In the genomic region with DNA sequence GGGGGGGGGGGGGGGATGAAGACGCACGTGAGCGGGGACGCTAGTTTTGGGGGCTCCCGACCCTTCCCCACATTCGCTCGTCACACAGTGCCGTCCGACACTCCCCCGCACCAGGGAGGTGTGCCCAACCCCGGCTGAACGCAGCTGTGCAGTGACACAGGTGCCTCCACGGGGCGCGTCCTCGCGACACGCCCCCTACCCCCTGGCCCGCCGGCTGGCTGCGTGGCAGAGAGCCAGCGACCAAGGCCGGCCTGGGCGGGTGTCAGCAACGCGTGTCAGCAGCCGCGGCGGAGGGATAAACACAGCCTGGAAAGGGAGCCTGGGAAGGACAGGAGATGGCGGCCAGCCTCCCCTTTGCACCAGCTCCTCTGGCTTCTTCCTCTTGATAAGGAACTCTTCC, we compare ENCODE assay signal across 8 mouse cellular contexts. TPM values are rescaled to one million over a fixed set of nuclear protein-coding genes. Genes with fewer than 3 reads are reported as not detected.
DNase-seq lines count a peak whose midpoint lies in the region; ATAC-seq and TF ChIP-seq lines count a peak whose summit lies in the region.

No protein-coding gene starts in this region.

- TF ChIP-seq EP300 in liver, postnatal 0 days (IDR thresholded peaks at IDR 0.05; ENCODE audit: low read depth): no peak

- peak overlapping the region; percentile 16; the same call in 1 of the 2 replicates for H3K27ac ChIP-seq in embryonic facial prominence, embryonic 10.5 days (replicated peaks)
- H3K27ac ChIP-seq in hindbrain, embryonic 13.5 days: peak overlapping the region; percentile 80
- no peak overlapping the region for H3K27ac ChIP-seq in liver, postnatal 0 days (ENCODE audit: low read depth)

- under 1% methylated on average over 29 of the region's 30 CpGs for WGBS in embryonic facial prominence, embryonic 10.5 days
- WGBS in hindbrain, embryonic 13.5 days: 1% methylated on average over 30 of the region's 30 CpGs
- under 1% methylated on average over 30 of the region's 30 CpGs for WGBS in liver, postnatal 0 days (ENCODE audit: insufficient replicate concordance)

- peak; percentile 31 to 49 for DNase-seq in lung, adult 18-20 months
- no peak for DNase-seq in lung, postnatal 36 days
- DNase-seq in embryonic facial prominence, embryonic 10.5 days (ENCODE audit: low spot score): no peak
- DNase-seq in liver, postnatal 0 days: peak; percentile 53
- peak; percentile 8 for DNase-seq in splenic B cell, adult 2 months (ENCODE audit: low read depth, low spot score)
- no peak for DNase-seq in frontal cortex, postnatal 14 days (ENCODE audit: low spot score in 2 of 2)
- DNase-seq in layer of hippocampus, postnatal 25 days (ENCODE audit: extremely low spot score in 1 of 2, low spot score in 1 of 2): no peak

- H3K4me2 ChIP-seq in hindbrain, embryonic 13.5 days: peak overlapping the region; percentile 87
- H3K4me2 ChIP-seq in liver, postnatal 0 days (ENCODE audit: low read depth, low read length): peak overlapping the region; percentile 82

- H3K27me3 ChIP-seq in embryonic facial prominence, embryonic 10.5 days (replicated peaks; ENCODE audit: low read depth, poor library complexity, severe bottlenecking): peaks cover 93% of the 10 kb centered on the region
- peaks cover 16% of the 10 kb centered on the region for H3K27me3 ChIP-seq in hindbrain, embryonic 13.5 days
- H3K27me3 ChIP-seq in liver, postnatal 0 days (ENCODE audit: insufficient read depth, low read length): peaks cover 57% of the 10 kb centered on the region
- H3K27me3 ChIP-seq in splenic B cell, adult 2 months (ENCODE audit: control insufficient read depth, insufficient read depth, low read length, poor library complexity, severe bottlenecking): no peaks in the 10 kb centered on the region

- no peaks in the 10 kb centered on the region for H3K36me3 ChIP-seq in embryonic facial prominence, embryonic 10.5 days (replicated peaks)
- 0 out of 2 replicates have a peak, but pooled peaks cover 7% of the 10 kb centered on the region for H3K36me3 ChIP-seq in hindbrain, embryonic 13.5 days
- no peaks in the 10 kb centered on the region for H3K36me3 ChIP-seq in liver, postnatal 0 days (replicated peaks; ENCODE audit: insufficient read depth, low read length)
- no peaks in the 10 kb centered on the region for H3K36me3 ChIP-seq in splenic B cell, adult 2 months (ENCODE audit: control insufficient read depth, insufficient read depth, low read length, poor library complexity, severe bottlenecking)

- peak overlapping the region; percentile 67 for H3K9ac ChIP-seq in hindbrain, embryonic 13.5 days
- no peak overlapping the region for H3K9ac ChIP-seq in liver, postnatal 0 days (replicated peaks)

- ATAC-seq in hindbrain, embryonic 13.5 days (ENCODE audit: low FRiP score): no peak
- ATAC-seq in liver, postnatal 0 days: peak; percentile 21; the same call in 1 of the 2 replicates

- TF ChIP-seq CTCF in liver, postnatal 0 days (IDR thresholded peaks at IDR 0.05; ENCODE audit: low read depth): no peak

- H3K4me3 ChIP-seq in embryonic facial prominence, embryonic 10.5 days: peak overlapping the region; percentile 64
- H3K4me3 ChIP-seq in hindbrain, embryonic 13.5 days: peak overlapping the region; percentile 81
- peak overlapping the region; percentile 45 for H3K4me3 ChIP-seq in liver, postnatal 0 days (ENCODE audit: low read depth, low read length)

- no peaks in the 10 kb centered on the region for H3K9me3 ChIP-seq in embryonic facial prominence, embryonic 10.5 days
- no peaks in the 10 kb centered on the region for H3K9me3 ChIP-seq in hindbrain, embryonic 13.5 days
- H3K9me3 ChIP-seq in liver, postnatal 0 days (ENCODE audit: low read length): no peaks in the 10 kb centered on the region

- peaks cover 78% of the 10 kb centered on the region for H3K4me1 ChIP-seq in embryonic facial prominence, embryonic 10.5 days
- H3K4me1 ChIP-seq in hindbrain, embryonic 13.5 days (replicated peaks): peaks cover 78% of the 10 kb centered on the region
- H3K4me1 ChIP-seq in liver, postnatal 0 days (ENCODE audit: insufficient read depth): peaks cover 27% of the 10 kb centered on the region

RNA-seq across cellular contexts. Expression of a gene that starts 2.9 kb away (rescaled TPM):
- 10.9 and 13.7 TPM in 2 replicates for polyA plus RNA-seq in embryonic facial prominence, embryonic 10.5 days (2016; fragmentation: Nextera tagmentation; extraction: Ambion mirVana)
- 12.8 and 14.2 TPM in 2 replicates for polyA plus RNA-seq in hindbrain, embryonic 13.5 days (2015; fragmentation: Nextera tagmentation; extraction: Ambion mirVana)
- 0.05 and 0.08 TPM in 2 replicates for polyA plus RNA-seq in liver, postnatal 0 days (2015; fragmentation: Nextera tagmentation; extraction: Ambion mirVana)
- 10 to 100 TPM; 20.1 to 21.9 TPM for total RNA-seq in layer of hippocampus, postnatal 25 days (2021)

RNA-seq across cellular contexts. Expression of a gene that starts 16.1 kb away (rescaled TPM):
- polyA plus RNA-seq in embryonic facial prominence, embryonic 10.5 days (2016; fragmentation: Nextera tagmentation; extraction: Ambion mirVana): 7.6 and 7.7 TPM in 2 replicates
- 9.8 and 10.2 TPM in 2 replicates for polyA plus RNA-seq in hindbrain, embryonic 13.5 days (2015; fragmentation: Nextera tagmentation; extraction: Ambion mirVana)
- polyA plus RNA-seq in liver, postnatal 0 days (2015; fragmentation: Nextera tagmentation; extraction: Ambion mirVana): 1.7 and 1.8 TPM in 2 replicates
- 1 to 10 TPM; 6.7 to 8.4 TPM for total RNA-seq in layer of hippocampus, postnatal 25 days (2021)

RNA-seq across cellular contexts. Expression of a gene that starts 43.4 kb away (rescaled TPM):
- polyA plus RNA-seq in embryonic facial prominence, embryonic 10.5 days (2016; fragmentation: Nextera tagmentation; extraction: Ambion mirVana): 0.69 and 0.83 TPM in 2 replicates
- 0.57 and 0.93 TPM in 2 replicates for polyA plus RNA-seq in hindbrain, embryonic 13.5 days (2015; fragmentation: Nextera tagmentation; extraction: Ambion mirVana)
- polyA plus RNA-seq in liver, postnatal 0 days (2015; fragmentation: Nextera tagmentation; extraction: Ambion mirVana): 0.25 and 0.48 TPM in 2 replicates
- total RNA-seq in layer of hippocampus, postnatal 25 days (2021): 1 to 10 TPM; 2.6 to 3.3 TPM

RNA-seq across cellular contexts. Expression of a gene that starts 44.9 kb away (rescaled TPM):
- polyA plus RNA-seq in embryonic facial prominence, embryonic 10.5 days (2016; fragmentation: Nextera tagmentation; extraction: Ambion mirVana): 53.6 and 57.2 TPM in 2 replicates
- 45.7 and 48.7 TPM in 2 replicates for polyA plus RNA-seq in hindbrain, embryonic 13.5 days (2015; fragmentation: Nextera tagmentation; extraction: Ambion mirVana)
- polyA plus RNA-seq in liver, postnatal 0 days (2015; fragmentation: Nextera tagmentation; extraction: Ambion mirVana): 20.3 and 22.3 TPM in 2 replicates
- total RNA-seq in layer of hippocampus, postnatal 25 days (2021): 10 to 100 TPM; 52.3 to 54.1 TPM

Comparison
In these comparisons a context has a peak if more than half of its experiments do, and no peak if none do; other contexts are left out.
1. DNase-seq: peak in lung, adult 18-20 months (2 of 2), liver, postnatal 0 days (single experiment) and splenic B cell, adult 2 months (single experiment); none in lung, postnatal 36 days (single experiment), embryonic facial prominence, embryonic 10.5 days (single experiment), frontal cortex, postnatal 14 days (0 of 2) and layer of hippocampus, postnatal 25 days (0 of 2).
2. RNA of a gene that starts 2.9 kb away (polyA plus RNA-seq): 12.8 to 14.2 TPM in hindbrain, embryonic 13.5 days and 10.9 to 13.7 TPM in embryonic facial prominence, embryonic 10.5 days; 0.05 to 0.08 TPM in liver, postnatal 0 days; every median in the first group is over 10 times any median in the second.
3. Peak in every context shown above with its lines, with median percentiles within 50 percentile points of each other: H3K4me3 ChIP-seq.